Mouse (Mus musculus) neural tube, embryonic 14.5 days (tissue): Measurements from ENCODE around the gene Ttc7. TPM values are rescaled to one million over a fixed set of nuclear protein-coding genes. Genes with fewer than 3 reads are reported as not detected.

ENCODE experiments used
- ATAC-seq: fragments of 200-750 bp; cut with Nextera tagmentation; 2 replicates; pipeline ENCODE4 v1.8.0; 2017; ENCODE audit warnings: low read depth, mild to moderate bottlenecking, moderate TSS enrichment, moderate library complexity
- H3K27ac ChIP-seq: fragments of 300-500 bp; sonication (generic); 2 replicates; pipeline ENCODE4 v1.5.1; 2014; ENCODE audit warnings: low read depth, mild to moderate bottlenecking, control low read depth, low read length, moderate library complexity, mixed read lengths
- H3K27me3 ChIP-seq: fragments of 300-500 bp; sonication (generic); 2 replicates; pipeline ENCODE4 v1.6.1; 2014; ENCODE audit warnings: low read length; ENCODE audit not compliant: control insufficient read depth, insufficient read depth
- H3K36me3 ChIP-seq: fragments of 300-500 bp; sonication (generic); 2 replicates; pipeline ENCODE4 v1.6.1; 2014; ENCODE audit warnings: low read length, mixed read lengths; ENCODE audit not compliant: control insufficient read depth, insufficient read depth
- H3K4me1 ChIP-seq: fragments of 300-500 bp; sonication (generic); 2 replicates; pipeline ENCODE4 v1.6.1; 2014; ENCODE audit warnings: low read length; ENCODE audit not compliant: control insufficient read depth, insufficient read depth
- H3K4me2 ChIP-seq: fragments of 300-500 bp; sonication (generic); 2 replicates; pipeline ENCODE4 v1.6.1; 2014; ENCODE audit warnings: mild to moderate bottlenecking, low read depth, low read length, control low read depth
- H3K4me3 ChIP-seq: fragments of 300-500 bp; sonication (generic); 2 replicates; pipeline ENCODE4 v1.5.1; 2014; ENCODE audit warnings: low read depth, low read length, control low read depth, mixed read lengths
- H3K9ac ChIP-seq: fragments of 300-500 bp; sonication (generic); replicated peaks from 2 replicates; pipeline ENCODE4 v1.6.1; 2014; ENCODE audit warnings: low read depth, mild to moderate bottlenecking, control low read depth, low read length, mixed read lengths
- H3K9me3 ChIP-seq: fragments of 300-500 bp; sonication (generic); 2 replicates; pipeline ENCODE4 v1.6.1; 2016; ENCODE audit warnings: low read length; ENCODE audit not compliant: control insufficient read depth
- WGBS: fragments of 180-500 bp; shearing (Covaris S2); extraction: QIAGEN DNeasy Blood & Tissue Kit; methylation state at CpG from one replicate; pipeline ENCODE4 v1.1.7; 2014; 5-methylcytosine and 5-hydroxymethylcytosine counted together
- polyA plus RNA-seq: library from polyadenylated mRNA; unstranded; fragments of >200 nt; fragmentation: Nextera tagmentation; extraction: Ambion mirVana; gene quantifications from 2 replicates; pipeline ENCODE4 v1.2.1, GENCODE M21; 2014

Ttc7 gene
- polyA plus RNA-seq, 1 experiment from 2014 or later = 7.2 TPM

GRCm38 (mm10) chr17:87372189-87372588 is 89.5 kb downstream of the Ttc7 start:
- 54% methylated on average over 7 of the region's 7 CpGs for WGBS
- Histone ChIP-seq H3K27me3 (no peaks in the 10 kb centered on the region), H3K9me3 (no peaks in the 10 kb centered on the region), H3K4me2 (no peak overlapping the region), H3K9ac (no peak overlapping the region), H3K36me3 (no peaks in the 10 kb centered on the region), H3K27ac (no peak overlapping the region; the same call in 1 of the 2 replicates), H3K4me1 (peaks cover 21% of the 10 kb centered on the region), H3K4me3 (no peak overlapping the region)
- ATAC-seq = no peak

GRCm38 (mm10) chr17:87373327-87373726 is 90.6 kb downstream of the Ttc7 start:
- H3K27ac ChIP-seq = no peak overlapping the region
- 88% methylated on average over 9 of the region's 9 CpGs for WGBS
- no peak overlapping the region for H3K4me2 ChIP-seq
- peaks cover 21% of the 10 kb centered on the region for H3K4me1 ChIP-seq
- no peak overlapping the region for H3K9ac ChIP-seq
- ATAC-seq = no peak
- H3K4me3 ChIP-seq = no peak overlapping the region
- H3K36me3 ChIP-seq = no peaks in the 10 kb centered on the region
- H3K9me3 ChIP-seq = no peaks in the 10 kb centered on the region
- no peaks in the 10 kb centered on the region for H3K27me3 ChIP-seq

DNA sequence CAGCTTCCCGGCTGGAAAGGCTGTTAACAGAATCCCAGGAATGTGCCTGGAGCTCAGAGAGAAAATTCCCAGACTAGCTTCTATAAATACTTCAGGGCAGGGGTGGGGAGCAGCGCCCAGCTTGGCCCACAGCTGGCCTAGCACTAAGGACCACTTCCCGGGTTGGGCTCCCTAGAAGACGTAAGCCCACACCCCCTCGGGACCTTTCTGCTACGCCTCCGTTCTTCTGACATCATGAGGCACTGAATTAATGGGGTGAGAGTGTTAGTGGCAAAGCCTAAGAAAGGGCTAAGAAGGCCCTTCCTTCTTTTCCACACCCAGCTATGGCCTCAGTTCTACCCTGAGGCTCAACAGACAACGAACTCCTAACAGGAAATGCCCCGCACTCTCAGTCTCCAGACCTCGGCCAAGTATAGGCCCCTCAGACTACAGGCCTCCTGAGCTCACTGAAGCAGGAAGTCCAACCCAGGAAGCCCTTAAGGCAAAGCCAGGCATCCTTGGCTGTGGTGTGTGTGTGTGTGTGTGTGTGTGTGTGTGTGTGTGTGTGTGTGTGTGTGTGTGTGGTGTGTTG is 93.3 kb downstream of the Ttc7 start:
- Histone ChIP-seq H3K9me3 (no peaks in the 10 kb centered on the region), H3K4me1 (peaks cover 33% of the 10 kb centered on the region), H3K27ac (no peak overlapping the region), H3K27me3 (no peaks in the 10 kb centered on the region), H3K4me2 (no peak overlapping the region), H3K36me3 (no peaks in the 10 kb centered on the region), H3K4me3 (no peak overlapping the region), H3K9ac (no peak overlapping the region)
- 58% methylated on average over 10 of the region's 10 CpGs for WGBS
- ATAC-seq = no peak

DNA sequence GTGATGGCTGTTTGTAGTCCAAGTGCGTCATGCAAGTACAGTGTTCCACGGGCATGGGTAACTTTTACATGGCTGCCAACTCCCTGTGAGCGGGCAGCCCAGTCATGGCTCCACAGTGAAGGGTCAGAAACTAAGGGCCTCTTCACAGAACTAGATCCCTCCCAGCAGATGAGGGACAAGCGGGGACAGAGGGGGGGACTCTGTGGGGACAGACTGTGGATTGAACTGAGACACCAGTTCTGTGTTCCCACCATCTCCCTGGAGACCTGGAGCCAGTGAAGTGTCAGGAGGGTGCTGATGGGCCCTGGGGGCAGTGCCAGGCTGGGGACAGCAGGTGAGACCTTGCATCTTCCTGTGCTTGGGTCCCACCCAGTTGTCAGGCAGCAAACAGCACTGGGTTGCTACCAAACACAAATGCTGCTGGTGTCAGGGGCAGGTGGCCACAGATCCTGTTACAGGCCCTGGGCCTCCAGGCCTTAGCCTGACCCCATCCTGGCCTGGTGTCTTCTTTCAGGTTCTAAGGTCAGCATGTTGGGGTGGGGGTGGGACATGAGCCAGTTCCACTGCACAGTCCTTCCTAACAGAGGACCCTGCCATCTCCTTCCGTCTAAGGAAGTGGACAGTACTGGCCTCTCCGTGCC is 94.3 kb downstream of the Ttc7 start:
- 84% methylated on average over 6 of the region's 6 CpGs for WGBS

DNA sequence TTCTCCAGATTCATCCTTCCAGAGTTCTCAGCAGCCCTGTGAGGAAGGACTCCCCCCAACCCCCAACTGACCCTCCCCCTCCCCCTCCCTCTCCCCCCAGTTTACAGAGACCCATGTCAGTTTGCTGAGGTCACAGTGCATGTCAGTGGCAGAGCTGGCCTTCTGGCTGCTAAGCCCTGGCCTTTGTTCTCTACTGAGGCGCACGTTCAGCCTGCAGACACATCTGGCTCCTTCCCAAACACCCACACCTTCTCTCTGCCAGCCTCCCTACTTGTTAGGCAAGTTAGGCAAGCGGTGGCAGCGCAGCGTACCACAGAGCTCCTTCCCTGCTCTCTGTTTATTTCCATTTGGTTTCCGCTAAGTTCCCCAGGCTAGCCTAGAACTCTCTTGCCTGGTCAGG is 94.8 kb downstream of the Ttc7 start:
- H3K27ac ChIP-seq = no peak overlapping the region
- no peak for ATAC-seq
- WGBS = 63% methylated on average over 6 of the region's 6 CpGs

More for the DNA sequence above, 94.3 kb downstream of the Ttc7 start:
- H3K27me3 ChIP-seq = no peaks in the 10 kb centered on the region
- H3K9ac ChIP-seq = no peak overlapping the region
- H3K4me2 ChIP-seq = no peak overlapping the region
- no peak for ATAC-seq
- no peak overlapping the region for H3K4me3 ChIP-seq
- H3K4me1 ChIP-seq = peaks cover 33% of the 10 kb centered on the region
- H3K27ac ChIP-seq = no peak overlapping the region
- H3K36me3 ChIP-seq = no peaks in the 10 kb centered on the region
- H3K9me3 ChIP-seq = no peaks in the 10 kb centered on the region

DNA sequence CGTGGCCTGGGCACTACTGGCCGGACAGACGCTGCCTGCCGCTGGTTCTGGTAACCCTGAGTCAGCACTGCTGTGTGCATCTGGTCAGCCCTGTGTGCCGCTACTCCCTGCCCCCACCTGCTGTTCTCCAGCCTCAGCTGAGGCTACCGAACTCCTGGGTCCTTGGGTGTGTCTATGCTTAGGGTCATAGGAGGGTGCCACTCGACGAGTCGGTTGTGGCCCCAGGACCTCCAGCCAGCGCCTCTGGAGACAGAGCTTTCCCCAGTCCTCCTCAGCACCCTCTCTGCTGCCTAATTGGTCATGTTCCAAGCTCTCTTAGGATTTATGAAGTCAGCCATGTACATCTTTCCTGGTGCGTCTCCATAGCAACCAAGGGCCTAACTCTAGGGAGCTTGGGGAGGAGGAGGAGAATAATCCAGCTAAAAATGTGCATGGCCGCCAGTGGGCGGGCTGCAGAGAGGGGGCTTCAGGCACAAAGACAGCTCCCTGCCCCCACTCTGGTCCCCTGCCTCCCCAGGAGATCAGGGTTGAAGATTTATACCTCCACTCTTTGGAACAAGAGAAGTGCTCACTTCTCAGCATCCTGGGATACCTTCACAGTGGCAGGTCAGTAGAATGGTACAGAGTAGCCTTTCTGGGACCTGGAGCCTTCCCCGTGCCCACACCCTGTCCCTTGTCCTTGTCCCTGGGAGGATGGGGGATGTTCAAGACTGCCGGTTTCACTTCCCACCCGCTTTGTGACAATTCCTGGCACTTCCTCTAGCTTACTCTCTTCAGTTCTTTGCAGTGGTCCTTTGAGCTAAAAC is 95.9 kb downstream of the Ttc7 start:
- Histone ChIP-seq H3K27me3 (no peaks in the 10 kb centered on the region), H3K4me1 (peaks cover 33% of the 10 kb centered on the region), H3K27ac (peak overlapping the region; percentile 63), H3K4me3 (no peak overlapping the region), H3K9me3 (no peaks in the 10 kb centered on the region), H3K36me3 (no peaks in the 10 kb centered on the region), H3K9ac (no peak overlapping the region), H3K4me2 (no peak overlapping the region)
- ATAC-seq = peak; percentile 66
- WGBS = 27% methylated on average over 16 of the region's 16 CpGs

More for the DNA sequence above, 94.8 kb downstream of the Ttc7 start:
- H3K27me3 ChIP-seq = no peaks in the 10 kb centered on the region
- no peak overlapping the region for H3K4me3 ChIP-seq
- H3K4me2 ChIP-seq = no peak overlapping the region
- H3K36me3 ChIP-seq = no peaks in the 10 kb centered on the region
- no peak overlapping the region for H3K9ac ChIP-seq
- peaks cover 33% of the 10 kb centered on the region for H3K4me1 ChIP-seq
- no peaks in the 10 kb centered on the region for H3K9me3 ChIP-seq

DNA sequence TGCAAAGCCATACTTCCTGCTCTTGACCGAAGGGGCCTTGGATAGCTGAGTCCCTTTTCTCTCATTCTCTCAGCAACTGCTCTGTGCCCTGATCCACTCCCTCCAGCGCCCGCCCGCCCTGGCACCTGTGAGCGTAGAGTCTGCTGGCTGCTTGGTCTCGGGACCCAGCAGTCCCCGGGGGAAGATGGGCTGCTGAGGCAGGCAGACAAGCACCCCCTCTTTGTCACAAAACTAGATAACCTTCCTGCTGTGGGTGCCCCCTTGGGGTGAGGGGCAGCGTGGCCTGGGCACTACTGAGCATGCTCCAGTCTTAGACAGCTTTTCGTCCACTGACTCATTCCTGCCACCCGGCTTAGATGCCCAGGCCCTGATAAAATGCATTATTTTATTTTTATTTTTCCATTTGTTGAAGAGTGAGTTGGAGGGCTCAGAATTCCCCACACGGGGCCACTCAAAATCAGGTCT is 96.5 kb downstream of the Ttc7 start:
- ATAC-seq = peak; percentile 7; the same call in 1 of the 2 replicates
- H3K4me2 ChIP-seq = no peak overlapping the region

DNA sequence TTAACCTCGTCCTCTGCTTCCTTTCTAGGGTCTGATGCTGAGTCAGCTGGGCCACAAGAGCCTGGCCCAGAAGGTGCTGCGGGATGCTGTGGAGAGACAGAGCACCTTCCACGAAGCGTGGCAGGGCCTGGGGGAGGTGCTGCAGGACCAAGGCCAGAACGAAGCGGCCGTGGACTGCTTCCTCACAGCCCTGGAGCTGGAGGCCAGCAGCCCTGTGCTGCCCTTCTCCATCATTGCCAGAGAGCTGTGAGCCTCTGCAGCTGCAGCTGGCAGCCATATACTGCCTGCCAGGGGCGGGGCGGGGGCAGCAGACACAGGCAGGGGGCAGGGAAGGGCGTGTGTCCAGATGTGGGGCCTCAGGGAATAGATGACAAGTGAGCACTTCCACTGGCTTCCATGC is 97.1 kb downstream of the Ttc7 start:
- no peak overlapping the region for H3K4me3 ChIP-seq
- no peaks in the 10 kb centered on the region for H3K9me3 ChIP-seq
- no peaks in the 10 kb centered on the region for H3K36me3 ChIP-seq
- WGBS = 44% methylated on average over 10 of the region's 10 CpGs
- ATAC-seq = peak; percentile 5; the same call in 1 of the 2 replicates
- no peak overlapping the region; the same call in 1 of the 2 replicates for H3K9ac ChIP-seq
- peaks cover 33% of the 10 kb centered on the region for H3K4me1 ChIP-seq
- no peaks in the 10 kb centered on the region for H3K27me3 ChIP-seq
- H3K27ac ChIP-seq = peak overlapping the region; percentile 63
- H3K4me2 ChIP-seq = no peak overlapping the region

More for the DNA sequence above, 96.5 kb downstream of the Ttc7 start:
- Histone ChIP-seq H3K4me1 (peaks cover 33% of the 10 kb centered on the region), H3K9ac (no peak overlapping the region), H3K27ac (peak overlapping the region; percentile 63), H3K36me3 (no peaks in the 10 kb centered on the region), H3K4me3 (no peak overlapping the region), H3K9me3 (no peaks in the 10 kb centered on the region), H3K27me3 (no peaks in the 10 kb centered on the region)
- WGBS = 69% methylated on average over 11 of the region's 11 CpGs

- Histone ChIP-seq H3K4me2 (no peak overlapping the region), H3K9me3 (no peaks in the 10 kb centered on the region), H3K27ac (no peak overlapping the region), H3K4me3 (no peak overlapping the region), H3K27me3 (no peaks in the 10 kb centered on the region), H3K36me3 (no peaks in the 10 kb centered on the region), H3K9ac (no peak overlapping the region), H3K4me1 (peaks cover 33% of the 10 kb centered on the region)
- 66% methylated on average over 9 of the region's 9 CpGs for WGBS
- no peak for ATAC-seq
These were observed 98.0 kb downstream of the Ttc7 start for GRCm38 (mm10) chr17:87380681-87381080.
